In the genomic region with DNA sequence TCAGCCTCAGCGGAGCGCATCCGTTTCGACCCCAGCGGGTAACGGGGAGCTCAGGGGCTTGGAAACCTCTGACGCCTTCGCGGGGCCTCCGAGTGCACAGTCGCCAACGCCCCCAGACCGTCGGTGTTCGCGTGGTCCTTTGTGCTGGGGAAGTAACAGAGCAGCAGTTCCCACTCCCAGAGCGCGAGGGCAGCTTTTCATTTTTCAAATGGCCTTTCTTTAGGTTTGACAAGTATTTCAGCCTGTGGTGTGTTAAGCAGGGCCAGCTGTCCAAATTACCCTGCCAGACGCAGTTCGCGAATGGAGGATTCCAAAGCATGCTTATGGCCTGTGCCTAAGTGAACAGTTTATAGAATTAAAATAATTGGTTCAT, we compare ENCODE assay signal across 8 mouse cellular contexts. TPM values are rescaled to one million over a fixed set of nuclear protein-coding genes. Genes with fewer than 3 reads are reported as not detected.
DNase-seq lines count a peak whose midpoint lies in the region; ATAC-seq and TF ChIP-seq lines count a peak whose summit lies in the region.

No protein-coding gene starts in this region.

- no peaks in the 10 kb centered on the region for H3K36me3 ChIP-seq in liver, embryonic 12.5 days

- peaks cover 40% of the 10 kb centered on the region for H3K4me1 ChIP-seq in liver, embryonic 12.5 days

- H3K4me3 ChIP-seq in gastrocnemius, adult 2 months = peak overlapping the region; percentile 98
- H3K4me3 ChIP-seq in liver, embryonic 12.5 days = peak overlapping the region; percentile 96

- peak overlapping the region; percentile 97 for H3K9ac ChIP-seq in liver, embryonic 12.5 days

- intact Hi-C loops in gastrocnemius, adult 2 months (cut with DNase I) = loop anchor here (5.0 kb wide), 1 partner anchor 261 kb away; no protein-coding TSS in a partner anchor

- H3K27ac ChIP-seq in gastrocnemius, adult 2 months = peak overlapping the region; percentile 98
- H3K27ac ChIP-seq in liver, embryonic 12.5 days = peak overlapping the region; percentile 98

- H3K27me3 ChIP-seq in liver, embryonic 12.5 days (replicated peaks) = peaks cover 7% of the 10 kb centered on the region; the same call in 1 of the 2 replicates

- peak; percentile 24; the same call in 1 of the 2 replicates for TF ChIP-seq CTCF in gastrocnemius, adult 2 months (IDR thresholded peaks at IDR 0.05)

- H3K9me3 ChIP-seq in liver, embryonic 12.5 days (replicated peaks) = no peaks in the 10 kb centered on the region

- peak; percentile 28 for ATAC-seq in CD4-positive, CD25-positive, alpha-beta regulatory T cell, adult 4 months
- peak; percentile 67 for ATAC-seq in liver, embryonic 12.5 days

- no peak for DNase-seq in gastrocnemius, adult 2 months
- no peak for DNase-seq in gastrocnemius, adult 8-10 months (ENCODE audit: low spot score in 2 of 2)
- peak; percentile 48 for DNase-seq in fibroblast of lung, adult 2 months (ENCODE audit: low read depth)
- DNase-seq in adrenal gland, postnatal 36 days = no peak
- no peak for DNase-seq in gastrocnemius, postnatal 4 days (ENCODE audit: low spot score in 2 of 2)
- no peak for DNase-seq in urinary bladder, postnatal 4 days (ENCODE audit: low spot score in 2 of 2)

- WGBS in liver, embryonic 12.5 days (ENCODE audit: insufficient replicate concordance) = 1% methylated on average over 21 of the region's 21 CpGs

- peak overlapping the region; percentile 97 for H3K4me2 ChIP-seq in liver, embryonic 12.5 days

RNA-seq across cellular contexts. Expression of a gene that starts 0.4 kb away (rescaled TPM):
- total RNA-seq in gastrocnemius, adult 2 months (2021) = 10 to 100 TPM; 18.6 to 26.4 TPM
- 10 to 100 TPM; 16.5 to 23.0 (median 19.6) TPM for total RNA-seq in gastrocnemius, adult 8-10 months (2022)
- 10 to 100 TPM; 58.0 to 90.0 TPM for polyA plus RNA-seq in CD4-positive, CD25-positive, alpha-beta regulatory T cell, adult 4 months (2017; shearing (Covaris generic))
- 174 and 185 TPM in 2 replicates for polyA plus RNA-seq in liver, embryonic 12.5 days (2016; fragmentation: Nextera tagmentation; extraction: Ambion mirVana)
- total RNA-seq in adrenal gland, postnatal 36 days (2021) = 100 to 1,000 TPM; 138 to 145 TPM
- total RNA-seq in gastrocnemius, postnatal 4 days (2021) = 10 to 100 TPM; 69.7 to 77.3 TPM

RNA-seq across cellular contexts. Expression of a gene that starts 53.7 kb away (rescaled TPM):
- total RNA-seq in gastrocnemius, adult 2 months (2021) = 1 to 10 TPM; 5.8 to 6.6 TPM
- 1 to 10 TPM; 3.8 to 6.4 (median 5.6) TPM for total RNA-seq in gastrocnemius, adult 8-10 months (2022)
- polyA plus RNA-seq in CD4-positive, CD25-positive, alpha-beta regulatory T cell, adult 4 months (2017; shearing (Covaris generic)) = 10 to 100 TPM; 54.8 to 65.4 TPM
- 80.3 and 81.3 TPM in 2 replicates for polyA plus RNA-seq in liver, embryonic 12.5 days (2016; fragmentation: Nextera tagmentation; extraction: Ambion mirVana)
- 10 to 100 TPM; 15.0 to 15.4 TPM for total RNA-seq in adrenal gland, postnatal 36 days (2021)
- 10 to 100 TPM; 16.8 to 21.3 TPM for total RNA-seq in gastrocnemius, postnatal 4 days (2021)
